Mouse (Mus musculus) thymus, adult 2 months (tissue): Measurements from ENCODE around the gene Tbc1d25. TPM values are rescaled to one million over a fixed set of nuclear protein-coding genes. Genes with fewer than 3 reads are reported as not detected.
A peak's percentile ranks its signal among the peaks of the same experiment; 100 is the strongest.

Experiments used
- DNase-seq: peaks from one replicate; pipeline ENCODE4 v3.0.0; 2021
- H3K27ac ChIP-seq: fragments of 200-500 bp; 2 replicates; pipeline ENCODE4 v1.5.1; 2012; ENCODE audit warnings: low read length, control low read depth; ENCODE audit not compliant: control insufficient read depth, insufficient read depth
- H3K27me3 ChIP-seq: fragments of 200-500 bp; 2 replicates; pipeline ENCODE4 v1.6.1; 2012; ENCODE audit warnings: mild to moderate bottlenecking, low read length, moderate library complexity, mixed read lengths; ENCODE audit not compliant: control insufficient read depth, insufficient read depth
- H3K36me3 ChIP-seq: fragments of 200-500 bp; 2 replicates; pipeline ENCODE4 v1.6.1; 2012; ENCODE audit warnings: mild to moderate bottlenecking, low read length, moderate library complexity; ENCODE audit not compliant: control insufficient read depth, insufficient read depth
- H3K4me1 ChIP-seq: fragments of 200-500 bp; replicated peaks from 2 replicates; pipeline ENCODE4 v1.6.1; 2012; ENCODE audit warnings: low read length; ENCODE audit not compliant: control insufficient read depth, insufficient read depth
- H3K4me3 ChIP-seq: fragments of 200-500 bp; 2 replicates; pipeline ENCODE4 v1.5.1; 2012; ENCODE audit warnings: mild to moderate bottlenecking, low read length, control low read depth, moderate library complexity; ENCODE audit not compliant: control insufficient read depth, insufficient read depth
- CTCF ChIP-seq: fragments of 200-500 bp; IDR thresholded peaks from 2 replicates; pipeline ENCODE4 v1.5.1; 2012; ENCODE audit warnings: mild to moderate bottlenecking, control low read depth, low read length, moderate library complexity, borderline replicate concordance; ENCODE audit not compliant: control insufficient read depth, poor library complexity, insufficient read depth; ENCODE audit errors: extremely low read depth
- POLR2A ChIP-seq: fragments of 200-500 bp; IDR thresholded peaks from 2 replicates; pipeline ENCODE4 v1.6.1; 2012; ENCODE audit warnings: mild to moderate bottlenecking, low read length, control low read depth, moderate library complexity; ENCODE audit not compliant: control insufficient read depth, poor library complexity, insufficient read depth; ENCODE audit errors: extremely low read depth
- WGBS: fragments of 180-500 bp; shearing (Covaris S2); methylation state at CpG from one replicate; pipeline ENCODE4 v1.1.7; 2018; 5-methylcytosine and 5-hydroxymethylcytosine counted together
- polyA plus RNA-seq: library from polyadenylated mRNA; depleted of rRNA; stranded (reverse); fragments of >200 nt; gene quantifications from 2 replicates; pipeline ENCODE4 v1.2.3, GENCODE M21; 2012

Tbc1d25 gene
- polyA plus RNA-seq, 1 experiment, result 36.3 TPM

GRCm38 (mm10) chrX:8132017-8132976 is 43.7 kb downstream of the Tbc1d25 start, which contains the start of gene Wdr13:
Wdr13 (minus strand) TSS chrX:8132892.
- 1% methylated on average over 38 of the region's 40 CpGs for WGBS
- no peaks in the 10 kb centered on the region for H3K27me3 ChIP-seq
- H3K27ac ChIP-seq, result peak within 1 kb of the TSS; percentile 89
- H3K4me1 ChIP-seq, result peaks cover 5% of the 10 kb centered on the region
- H3K4me3 ChIP-seq, result peak within 1 kb of the TSS; percentile 97
- H3K36me3 ChIP-seq, result no peaks in the 10 kb centered on the region
- TF ChIP-seq POLR2A (peak; percentile 45; the same call in 1 of the 2 replicates), CTCF (no peak)
- peak; percentile 79 for DNase-seq

- Histone ChIP-seq H3K4me3 (no peak overlapping the region), H3K27ac (no peak overlapping the region), H3K27me3 (no peaks in the 10 kb centered on the region), H3K36me3 (no peaks in the 10 kb centered on the region), H3K4me1 (peaks cover 5% of the 10 kb centered on the region)
- 92% methylated on average over 17 of the region's 17 CpGs for WGBS
- TF ChIP-seq POLR2A (no peak), CTCF (no peak)
- DNase-seq, result no peak
Observed at GRCm38 (mm10) chrX:8131393-8131792, 44.6 kb downstream of the Tbc1d25 start.

- Histone ChIP-seq H3K27me3 (no peaks in the 10 kb centered on the region), H3K4me1 (no peaks in the 10 kb centered on the region), H3K36me3 (no peaks in the 10 kb centered on the region), H3K27ac (no peak overlapping the region), H3K4me3 (no peak overlapping the region)
- TF ChIP-seq POLR2A, result no peak
- no peak for TF ChIP-seq CTCF
- DNase-seq, result no peak
- WGBS, result 83% methylated on average over 7 of the region's 7 CpGs
Observed at GRCm38 (mm10) chrX:8125235-8125634, 50.7 kb downstream of the Tbc1d25 start.

- Histone ChIP-seq H3K4me3 (no peak overlapping the region), H3K36me3 (no peaks in the 10 kb centered on the region), H3K27me3 (no peaks in the 10 kb centered on the region), H3K4me1 (no peaks in the 10 kb centered on the region), H3K27ac (no peak overlapping the region)
- no peak for DNase-seq
- TF ChIP-seq POLR2A (no peak), CTCF (no peak)
- WGBS, result 97% methylated on average over 6 of the region's 6 CpGs
Observed at GRCm38 (mm10) chrX:8123821-8124470, 52.0 kb downstream of the Tbc1d25 start.

- Histone ChIP-seq H3K4me3 (no peak overlapping the region), H3K27me3 (no peaks in the 10 kb centered on the region), H3K27ac (no peak overlapping the region), H3K4me1 (no peaks in the 10 kb centered on the region), H3K36me3 (no peaks in the 10 kb centered on the region)
- no peak for DNase-seq
- TF ChIP-seq CTCF (no peak), POLR2A (no peak)
Observed at GRCm38 (mm10) chrX:8117264-8117663, 58.7 kb downstream of the Tbc1d25 start.

- Histone ChIP-seq H3K36me3 (no peaks in the 10 kb centered on the region), H3K27ac (no peak overlapping the region), H3K27me3 (no peaks in the 10 kb centered on the region), H3K4me1 (no peaks in the 10 kb centered on the region), H3K4me3 (no peak overlapping the region)
- no peak for DNase-seq
- 55% methylated on average over 4 of the region's 4 CpGs for WGBS
- TF ChIP-seq POLR2A, result no peak
- no peak for TF ChIP-seq CTCF
Observed at GRCm38 (mm10) chrX:8115275-8115674, 60.7 kb downstream of the Tbc1d25 start.
